Mouse (Mus musculus) Patski (cell line): ENCODE measurements around the gene Rtn3. TPM values are rescaled to one million over a fixed set of nuclear protein-coding genes. Genes with fewer than 3 reads are reported as not detected.
"Not testable (repeated sequence)": the region's sequence is repeated elsewhere in the genome, so short reads cannot be mapped to it uniquely, and the experiment has no call there.

Experiments used
- ATAC-seq: fragments of 100-300 bp; one replicate; pipeline ENCODE4 v1.8.0; 2021
- CTCF ChIA-PET: fragments of 350-600 bp; sonication (Branson Sonifier 250); formaldehyde crosslinking; loops from one replicate; lab custom pipeline; 2022; ENCODE audit warnings: inconsistent platforms; lab: Charles Lee
- POLR2A ChIA-PET: fragments of 350-600 bp; sonication (Branson Sonifier 250); formaldehyde crosslinking; loops from one replicate; lab custom pipeline; 2022; ENCODE audit warnings: antibody characterized with exemption, inconsistent platforms; lab: Charles Lee
- DNase-seq: peaks from one replicate; pipeline ENCODE4 v3.0.0-alpha.2; 2011; ENCODE audit warnings: low read depth, low spot score
- H3K27me3 ChIP-seq: fragments of 371-371 bp; one replicate; pipeline ENCODE4 v1.5.1; 2021
- CTCF ChIP-seq: fragments of 100-300 bp; IDR thresholded peaks from one replicate; pipeline ENCODE4 v1.5.1; 2021
- in situ Hi-C: fragments of 300-500 bp; cut with MboI; formaldehyde crosslinking; loops from 3 replicates; pipeline ENCODE4 v1.11.1; 2018; ENCODE audit warnings: low pct_unique_long_range_greater_than_20kb, mixed read lengths
- polyA plus RNA-seq: library from polyadenylated mRNA; unstranded; gene quantifications from one replicate; pipeline ENCODE4 v1.2.3, GENCODE M21; 2021

Rtn3 gene
- polyA plus RNA-seq, 1 experiment from 2014 or later = 309 TPM

DNA sequence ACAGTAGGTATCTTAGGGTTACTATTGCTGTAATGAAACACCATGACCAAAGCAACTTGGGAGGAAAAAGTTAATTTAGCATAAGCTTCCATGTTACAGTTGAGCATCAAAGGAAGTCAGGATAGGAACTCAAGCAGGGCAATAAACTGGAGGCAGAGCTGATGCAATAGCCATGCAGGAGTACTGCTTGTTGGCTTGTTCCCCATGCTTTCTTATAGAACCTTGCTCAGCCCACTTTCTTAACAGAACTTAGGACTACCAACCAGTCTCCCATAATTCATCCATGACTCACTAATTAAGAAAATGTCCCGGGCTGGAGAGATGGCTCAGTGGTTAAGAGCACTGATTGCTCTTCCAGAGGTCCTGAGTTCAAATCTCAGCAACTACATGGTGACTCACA, 23.2 kb upstream of the Rtn3 start:
- H3K27me3 ChIP-seq = no peaks in the 10 kb centered on the region
- ChIA-PET CTCF (interaction anchor here (1.2 kb wide), 1 partner anchor 8 kb away, joined by 3 read pairs; no protein-coding TSS in a partner anchor), POLR2A (no interaction called here)
- ATAC-seq (no peak), DNase-seq (no peak)
- in situ Hi-C loops = no loop called here
- TF ChIP-seq CTCF = no peak

DNA sequence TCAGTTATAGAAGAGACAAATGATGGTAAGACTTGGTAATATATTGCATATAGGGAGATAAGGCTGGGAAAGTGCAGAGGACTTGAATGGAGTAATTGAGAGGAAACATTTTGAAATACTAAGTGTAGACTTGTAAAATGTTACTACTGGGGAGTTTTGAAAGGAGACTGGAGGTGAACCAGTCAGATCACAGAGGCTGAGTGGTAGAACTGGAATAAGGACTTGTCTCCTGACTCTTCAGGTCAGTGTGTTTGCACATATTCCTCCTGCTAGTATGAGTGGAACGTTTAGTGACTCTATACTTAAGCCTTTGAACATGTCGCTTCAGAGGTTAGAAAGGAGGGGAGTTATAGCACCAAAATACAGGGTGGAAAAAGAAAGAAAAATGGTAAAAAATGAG, 19.4 kb upstream of the Rtn3 start:
- CTCF ChIA-PET = interaction anchor here (0.8 to 1.4 kb wide), 3 partner anchors 9 to 21 kb away, joined by 3 to 4 read pairs (median 4); no protein-coding TSS in a partner anchor
- H3K27me3 ChIP-seq = no peaks in the 10 kb centered on the region
- in situ Hi-C loops = no loop called here
- no peak for DNase-seq
- no peak for ATAC-seq
- no peak for TF ChIP-seq CTCF
- POLR2A ChIA-PET = no interaction called here

DNA sequence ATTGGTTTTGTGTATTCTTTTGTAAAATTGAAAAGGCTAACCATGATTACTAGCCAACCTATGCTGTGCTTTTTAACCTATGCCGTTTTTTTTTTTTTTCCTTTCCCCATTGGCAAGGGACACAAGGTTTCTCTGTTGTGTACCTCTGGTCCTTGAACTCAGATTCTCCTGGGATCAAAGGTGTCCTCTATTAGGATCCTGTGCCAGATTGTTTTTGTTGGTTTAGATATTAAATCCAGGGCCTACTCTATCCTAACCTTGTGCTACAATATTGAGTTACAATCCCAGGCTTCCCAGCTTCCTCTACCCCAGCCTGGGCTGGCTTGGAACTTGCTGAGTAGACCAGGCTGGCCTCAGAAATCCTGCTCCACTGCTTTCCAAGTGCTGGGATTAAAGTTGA, 17.6 kb upstream of the Rtn3 start:
- ATAC-seq (no peak), DNase-seq (no peak)
- POLR2A ChIA-PET = interaction anchor here (0.7 kb wide), 1 partner anchor 77 kb away, joined by 5 read pairs; no protein-coding TSS in a partner anchor
- CTCF ChIA-PET = interaction anchor here (1.3 kb wide), 1 partner anchor 11 kb away, joined by 5 read pairs; no protein-coding TSS in a partner anchor
- H3K27me3 ChIP-seq = no peaks in the 10 kb centered on the region
- in situ Hi-C loops = no loop called here
- no peak for TF ChIP-seq CTCF

DNA sequence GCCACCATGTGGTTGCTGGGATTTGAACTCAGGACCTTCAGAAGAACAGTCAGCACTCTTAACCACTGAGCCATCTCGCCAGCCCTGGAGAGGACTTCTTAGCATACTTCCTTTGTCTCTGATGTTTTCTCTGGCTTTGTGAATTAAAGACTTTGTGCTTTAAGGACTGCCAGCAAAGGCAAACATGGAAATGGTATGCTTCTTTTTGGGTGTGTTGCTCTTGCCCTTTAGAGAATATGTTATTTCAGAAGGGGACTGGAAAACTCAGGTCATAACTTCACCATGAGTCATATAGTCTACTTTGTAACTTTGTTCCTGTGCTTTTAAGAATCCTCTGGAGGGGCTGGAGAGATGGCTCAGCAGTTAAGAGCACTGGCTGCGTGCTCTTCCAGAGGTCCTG, 15.7 kb upstream of the Rtn3 start:
- POLR2A ChIA-PET = no interaction called here
- no peak for DNase-seq
- ATAC-seq = no peak
- no peaks in the 10 kb centered on the region for H3K27me3 ChIP-seq
- TF ChIP-seq CTCF = no peak
- CTCF ChIA-PET = interaction anchor here (0.7 kb wide), 1 partner anchor 12 kb away, joined by 3 read pairs; no protein-coding TSS in a partner anchor
- in situ Hi-C loops = no loop called here

DNA sequence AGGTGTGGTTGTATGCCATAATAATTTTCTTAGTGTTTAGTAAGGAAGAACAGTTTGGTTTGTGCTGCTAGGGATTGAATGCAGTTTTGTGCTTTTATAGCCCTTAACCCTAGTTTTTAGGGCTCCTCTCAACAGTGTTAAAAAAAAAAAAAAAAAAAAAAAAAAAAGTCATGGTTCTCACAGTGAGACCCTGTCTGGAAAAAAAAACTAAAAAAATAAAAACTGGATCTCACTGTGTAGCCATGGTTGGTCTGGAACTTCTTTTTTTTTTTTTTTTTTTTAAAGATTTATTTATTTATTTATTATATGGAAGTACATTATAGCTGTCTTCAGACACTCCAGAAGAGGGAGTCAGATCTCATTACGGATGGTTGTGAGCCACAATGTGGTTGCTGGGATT, 13.0 kb upstream of the Rtn3 start:
- ATAC-seq, CTCF ChIA-PET, DNase-seq, in situ Hi-C loops, H3K27me3 ChIP-seq: not testable (repeated sequence)
- POLR2A ChIA-PET = interaction anchor here (0.7 kb wide), 1 partner anchor 24 kb away, joined by 11 read pairs; no protein-coding TSS in a partner anchor

DNA sequence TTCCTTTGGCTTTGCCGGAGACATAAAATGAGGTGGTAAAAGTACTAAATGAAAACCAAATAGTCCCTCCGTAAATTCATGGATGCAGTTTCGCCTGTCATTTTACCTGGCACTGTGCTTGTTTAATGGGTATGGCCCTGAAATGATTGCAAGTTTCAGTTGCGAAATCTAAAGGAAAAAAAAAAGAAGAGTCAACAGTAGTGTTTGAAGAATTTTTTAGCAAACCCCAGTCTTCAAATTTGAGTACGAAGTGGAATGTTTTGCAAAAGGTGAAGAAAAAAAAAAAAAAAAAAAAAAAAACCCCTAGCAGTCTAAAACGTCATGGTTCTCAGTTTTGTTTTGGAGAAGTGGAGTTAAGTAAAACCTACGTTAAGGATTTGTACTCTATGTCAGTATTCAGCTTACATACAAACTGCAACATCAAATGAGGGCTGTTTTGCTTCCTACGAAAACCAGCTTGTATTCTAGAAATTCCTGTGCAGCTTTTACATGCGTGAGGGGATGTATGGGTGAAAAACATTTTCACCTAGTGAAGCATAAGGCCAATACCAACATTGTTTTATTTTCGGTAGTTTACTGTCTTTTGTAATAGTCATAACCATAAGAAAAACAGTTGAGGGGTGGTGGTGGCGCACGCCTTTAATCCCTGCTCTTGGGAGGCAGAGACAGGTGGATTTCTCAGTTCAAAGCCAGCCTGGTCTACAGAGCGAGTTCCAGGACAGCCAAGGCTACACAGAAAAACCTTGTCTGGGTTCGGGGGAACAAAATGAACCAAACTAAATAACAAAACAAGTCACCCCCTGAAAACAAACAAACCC, 12.3 kb upstream of the Rtn3 start:
- ChIA-PET POLR2A (no interaction called here), CTCF (interaction anchor here (2.8 kb wide), 1 partner anchor 12 kb away, joined by 6 read pairs; the partner anchor contains the start of gene Rtn3)
- no peak for TF ChIP-seq CTCF
- ATAC-seq (no peak), DNase-seq (no peak)
- in situ Hi-C loops = no loop called here
- H3K27me3 ChIP-seq = no peaks in the 10 kb centered on the region

DNA sequence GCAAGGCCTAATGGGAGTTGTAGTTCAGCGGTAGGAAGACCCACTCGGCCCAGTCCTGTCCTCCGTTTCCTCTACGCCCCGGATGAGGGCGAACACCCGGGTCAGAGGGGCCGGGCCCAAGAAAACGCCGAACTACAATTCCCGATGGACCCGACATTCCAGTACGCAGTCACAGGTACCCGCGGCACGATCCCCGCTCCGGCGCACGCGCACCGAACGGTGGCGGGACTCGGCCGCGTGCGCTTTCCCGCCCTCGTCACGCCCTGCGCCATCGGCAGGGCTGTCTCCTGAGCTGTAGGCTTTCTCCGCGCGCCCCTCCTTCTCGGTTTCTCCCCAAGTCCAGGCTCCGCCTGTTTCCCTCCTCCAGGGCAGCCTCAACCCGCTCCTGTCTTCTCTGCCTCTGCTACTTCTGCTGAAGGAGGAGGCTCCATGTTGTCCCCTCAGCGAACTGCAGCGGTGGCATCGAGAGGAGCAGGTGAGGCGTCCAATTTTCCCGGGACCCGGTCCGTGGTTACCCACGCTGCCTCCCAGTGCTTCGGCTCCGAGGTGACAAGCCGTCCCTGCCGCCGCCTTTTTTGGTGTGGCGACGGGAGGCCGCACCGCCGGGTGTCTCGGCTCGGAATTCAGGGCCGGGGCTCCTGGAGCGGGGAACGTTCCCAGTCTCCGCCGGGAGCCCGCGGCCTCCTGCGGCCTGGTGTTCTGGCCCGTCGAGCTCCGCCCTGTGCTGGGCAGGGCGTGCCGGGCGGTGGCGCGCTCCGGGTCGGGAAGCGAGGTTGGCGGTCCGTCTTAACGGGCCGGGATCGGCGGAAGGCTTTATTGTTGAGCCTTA, 11.3 kb upstream of the Rtn3 start:
- ChIA-PET CTCF (interaction anchor here (2.8 kb wide), 1 partner anchor 11 kb away, joined by 6 read pairs; the partner anchor contains the start of gene Rtn3), POLR2A (interaction anchor here (0.9 to 1.8 kb wide), 2 partner anchors 13 to 15 kb away, joined by 3 to 5 read pairs; no protein-coding TSS in a partner anchor)
- in situ Hi-C loops = no loop called here
- peak; percentile 97 for ATAC-seq
- H3K27me3 ChIP-seq = no peaks in the 10 kb centered on the region
- DNase-seq = peak; percentile 88
- TF ChIP-seq CTCF = no peak

DNA sequence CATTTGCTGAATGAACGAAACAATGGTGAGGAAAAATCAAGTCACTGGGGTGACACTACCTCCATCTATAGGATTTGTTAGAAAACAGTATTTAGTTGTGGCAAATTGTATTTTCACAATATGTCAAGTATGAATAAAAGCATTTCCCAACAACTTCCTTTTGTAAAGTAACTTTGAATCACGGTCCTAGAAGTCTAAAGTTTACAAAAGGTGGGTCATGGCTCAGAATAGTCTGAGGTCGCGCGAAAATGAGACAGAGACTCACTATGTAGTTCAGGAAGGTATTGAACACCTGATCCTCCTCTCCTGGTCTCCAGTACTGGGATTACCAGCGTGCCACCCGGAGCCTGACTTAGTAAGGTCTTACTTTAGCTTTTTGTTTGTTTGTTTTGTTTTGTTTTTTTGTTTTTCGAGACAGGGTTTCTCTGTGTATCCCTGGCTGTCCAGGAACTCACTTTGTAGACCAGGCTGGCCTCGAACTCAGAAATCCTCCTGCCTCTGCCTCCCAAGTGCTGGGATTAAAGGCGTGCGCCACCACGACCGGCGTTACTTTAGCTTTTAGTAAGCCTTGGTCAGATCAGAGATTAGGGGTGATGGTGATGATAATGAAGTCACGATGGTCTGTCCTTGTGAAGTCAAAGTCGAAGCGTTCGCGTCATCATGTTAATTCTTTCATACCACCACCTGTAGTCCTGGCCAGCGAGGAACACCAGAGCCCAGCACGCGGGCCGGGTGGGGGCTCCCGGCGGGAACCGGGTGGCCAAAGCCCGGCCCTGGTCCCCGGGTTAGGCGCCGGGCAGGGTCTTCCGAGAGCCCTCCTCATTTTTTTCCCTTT, 10.5 kb upstream of the Rtn3 start, which contains the start of gene Atl3:
TSS of gene Atl3 (plus strand) at position 689 of the 835 bp plus-strand sequence.
- ATAC-seq = no peak
- POLR2A ChIA-PET = interaction anchor here (0.9 to 1.8 kb wide), 2 partner anchors 12 to 15 kb away, joined by 3 to 5 read pairs; no protein-coding TSS in a partner anchor
- TF ChIP-seq CTCF = no peak
- no peak for DNase-seq
- CTCF ChIA-PET = interaction anchor here (2.8 kb wide), 1 partner anchor 10 kb away, joined by 6 read pairs; the partner anchor contains the start of gene Rtn3
- in situ Hi-C loops = no loop called here
- no peaks in the 10 kb centered on the region for H3K27me3 ChIP-seq

DNA sequence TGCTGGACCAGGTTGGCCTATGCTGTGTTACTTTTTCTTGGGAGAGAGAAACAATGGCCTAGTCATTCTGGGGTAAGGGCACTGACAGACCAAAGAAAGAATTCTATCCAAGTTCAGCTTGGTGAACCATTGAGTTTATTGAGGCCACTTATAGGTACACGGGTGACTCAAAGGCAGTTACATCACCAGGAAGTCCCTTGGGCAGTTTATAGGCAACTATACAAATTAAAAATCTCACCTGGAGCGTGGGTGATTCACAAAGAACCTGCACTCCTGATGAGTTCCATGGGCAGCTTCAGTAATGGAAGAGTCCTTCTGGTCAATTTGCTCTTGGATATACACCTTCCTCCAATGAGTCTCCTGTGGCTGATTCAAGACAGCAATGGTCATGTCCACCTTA, 9.6 kb upstream of the Rtn3 start:
- no peak for TF ChIP-seq CTCF
- ChIA-PET POLR2A (interaction anchor here (1.8 kb wide), 1 partner anchor 12 kb away, joined by 5 read pairs; no protein-coding TSS in a partner anchor), CTCF (interaction anchor here (2.8 kb wide), 1 partner anchor 9 kb away, joined by 6 read pairs; the partner anchor contains the start of gene Rtn3)
- ATAC-seq (no peak), DNase-seq (no peak)
- in situ Hi-C loops = no loop called here
- no peaks in the 10 kb centered on the region for H3K27me3 ChIP-seq
